Mouse (Mus musculus) midbrain, postnatal 0 days (tissue): ENCODE results near the gene Magi3. TPM values are rescaled to one million over a fixed set of nuclear protein-coding genes. Genes with fewer than 3 reads are reported as not detected.

Source experiments
- ATAC-seq: fragments of 200-750 bp; cut with Nextera tagmentation; 2 replicates; pipeline ENCODE4 v1.8.0; 2017; ENCODE audit warnings: moderate number of reproducible peaks, mild to moderate bottlenecking, moderate TSS enrichment, moderate library complexity; ENCODE audit not compliant: low FRiP score
- DNase-seq: peaks from one replicate; pipeline ENCODE4 v3.0.0-alpha.2; 2015; ENCODE audit warnings: low spot score
- H3K27ac ChIP-seq: fragments of 300-500 bp; sonication (generic); 2 replicates; pipeline ENCODE4 v1.5.1; 2014; ENCODE audit warnings: low read depth, mild to moderate bottlenecking, low read length, mixed read lengths
- H3K27me3 ChIP-seq: fragments of 300-500 bp; sonication (generic); 2 replicates; pipeline ENCODE4 v1.6.1; 2014; ENCODE audit warnings: low read length, control low read depth, mixed read lengths; ENCODE audit not compliant: insufficient read depth
- H3K36me3 ChIP-seq: fragments of 300-500 bp; sonication (generic); 2 replicates; pipeline ENCODE4 v1.6.1; 2014; ENCODE audit warnings: low read length, control low read depth, mixed read lengths; ENCODE audit not compliant: insufficient read depth
- H3K4me1 ChIP-seq: fragments of 300-500 bp; sonication (generic); 2 replicates; pipeline ENCODE4 v1.6.1; 2014; ENCODE audit warnings: mild to moderate bottlenecking, control low read depth, antibody characterized with exemption, low read length, mixed read lengths; ENCODE audit not compliant: insufficient read depth
- H3K4me2 ChIP-seq: fragments of 300-500 bp; sonication (generic); 2 replicates; pipeline ENCODE4 v1.6.1; 2014; ENCODE audit warnings: low read depth, mild to moderate bottlenecking, low read length, mixed read lengths; ENCODE audit not compliant: poor library complexity, severe bottlenecking
- H3K4me3 ChIP-seq: fragments of 300-500 bp; sonication (generic); 2 replicates; pipeline ENCODE4 v1.5.1; 2014; ENCODE audit warnings: low read depth, mild to moderate bottlenecking, low read length, moderate library complexity
- H3K9ac ChIP-seq: fragments of 300-500 bp; sonication (generic); replicated peaks from 2 replicates; pipeline ENCODE4 v1.6.1; 2014; ENCODE audit warnings: mild to moderate bottlenecking, low read length, moderate library complexity, mixed read lengths; ENCODE audit not compliant: poor library complexity, severe bottlenecking
- H3K9me3 ChIP-seq: fragments of 300-500 bp; sonication (generic); 2 replicates; pipeline ENCODE4 v1.6.1; 2016; ENCODE audit warnings: low read length, control low read depth
- CTCF ChIP-seq: IDR thresholded peaks from 2 replicates; pipeline ENCODE4 v1.5.1; 2016; ENCODE audit warnings: antibody characterized with exemption, mild to moderate bottlenecking
- WGBS: fragments of 180-500 bp; shearing (Covaris S2); extraction: QIAGEN DNeasy Blood & Tissue Kit; methylation state at CpG from one replicate; pipeline ENCODE4 v1.1.7; 2014; 5-methylcytosine and 5-hydroxymethylcytosine counted together
- polyA plus RNA-seq: library from polyadenylated mRNA; unstranded; fragments of >200 nt; fragmentation: Nextera tagmentation; extraction: Ambion mirVana; gene quantifications from 2 replicates; pipeline ENCODE4 v1.2.1, GENCODE M21; 2015
- total RNA-seq: library from RNA; depleted of rRNA; stranded (reverse); fragments of >200 nt; gene quantifications from 2 replicates; pipeline ENCODE4 v1.2.3, GENCODE M21; 2014

Magi3 gene
- total and polyA plus RNA-seq, 2 experiments from 2014 or later = 3.1 to 17.0 TPM

DNA sequence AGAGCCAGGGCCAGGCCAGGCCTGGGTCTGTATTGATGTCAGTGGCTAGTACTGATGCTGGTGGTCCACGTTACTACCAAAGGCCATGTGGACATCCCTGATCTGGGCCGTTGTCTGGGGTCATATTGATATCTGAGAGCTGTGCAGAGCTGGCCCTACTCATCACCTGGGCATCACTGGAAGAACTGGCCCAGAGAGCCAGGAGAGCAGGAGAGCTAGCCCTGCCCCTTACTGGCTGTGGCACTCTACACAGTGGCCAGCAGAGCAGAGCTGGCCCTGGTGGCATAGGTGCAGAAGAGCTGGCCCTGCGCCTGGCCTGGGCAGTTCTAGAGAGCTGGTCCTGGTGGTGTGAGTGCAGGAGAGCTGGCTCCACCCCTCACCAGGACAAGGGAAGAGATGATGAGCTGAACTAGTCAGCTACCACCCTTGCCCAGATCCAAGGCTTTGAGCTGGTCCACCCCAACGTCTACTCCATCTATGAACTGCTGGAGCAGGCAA, 81.2 kb downstream of the Magi3 start:
- H3K4me1 ChIP-seq = no peaks in the 10 kb centered on the region
- DNase-seq (no peak), ATAC-seq (no peak)
- 93% methylated on average over 4 of the region's 4 CpGs for WGBS
- H3K4me3 ChIP-seq = no peak overlapping the region
- H3K4me2 ChIP-seq = no peak overlapping the region
- H3K9me3 ChIP-seq = no peaks in the 10 kb centered on the region
- no peaks in the 10 kb centered on the region for H3K27me3 ChIP-seq
- TF ChIP-seq CTCF = no peak
- H3K36me3 ChIP-seq = no peaks in the 10 kb centered on the region
- H3K9ac ChIP-seq = no peak overlapping the region
- no peak overlapping the region for H3K27ac ChIP-seq

DNA sequence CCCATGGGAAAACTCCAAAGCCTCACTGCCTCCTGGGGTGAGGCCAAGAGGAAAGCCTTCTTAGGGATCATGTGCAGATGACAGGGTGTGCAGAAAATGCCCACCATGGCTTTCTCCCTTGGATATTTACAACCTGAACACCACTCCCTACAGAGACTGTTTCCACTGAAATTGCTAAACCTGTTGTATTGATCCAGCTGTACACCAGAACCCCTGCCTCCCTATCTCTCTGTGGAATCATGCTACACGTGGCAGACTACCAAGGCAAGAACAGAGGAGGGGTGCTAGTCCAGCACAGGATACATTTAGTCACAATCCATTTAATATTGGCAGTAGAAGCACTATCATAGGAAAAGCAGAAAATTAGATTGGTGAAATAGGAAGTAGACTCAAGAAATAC, 94.5 kb downstream of the Magi3 start:
- ATAC-seq (no peak), DNase-seq (no peak)
- H3K27me3 ChIP-seq = no peaks in the 10 kb centered on the region
- no peak overlapping the region for H3K4me3 ChIP-seq
- no peak overlapping the region for H3K9ac ChIP-seq
- no peak overlapping the region for H3K27ac ChIP-seq
- H3K4me2 ChIP-seq = no peak overlapping the region
- no peak for TF ChIP-seq CTCF
- H3K9me3 ChIP-seq = no peaks in the 10 kb centered on the region
- H3K4me1 ChIP-seq = no peaks in the 10 kb centered on the region
- 67% methylated on average over 1 of the region's 1 CpGs for WGBS
- H3K36me3 ChIP-seq = no peaks in the 10 kb centered on the region

GRCm38 (mm10) chr3:104123846-104124245, 96.3 kb downstream of the Magi3 start:
- Histone ChIP-seq H3K4me1 (no peaks in the 10 kb centered on the region), H3K27ac (no peak overlapping the region), H3K27me3 (no peaks in the 10 kb centered on the region), H3K36me3 (no peaks in the 10 kb centered on the region), H3K9me3 (no peaks in the 10 kb centered on the region), H3K9ac (no peak overlapping the region), H3K4me2 (no peak overlapping the region), H3K4me3 (no peak overlapping the region)
- ATAC-seq (no peak), DNase-seq (no peak)
- 94% methylated on average over 1 of the region's 1 CpGs for WGBS
- no peak for TF ChIP-seq CTCF

DNA sequence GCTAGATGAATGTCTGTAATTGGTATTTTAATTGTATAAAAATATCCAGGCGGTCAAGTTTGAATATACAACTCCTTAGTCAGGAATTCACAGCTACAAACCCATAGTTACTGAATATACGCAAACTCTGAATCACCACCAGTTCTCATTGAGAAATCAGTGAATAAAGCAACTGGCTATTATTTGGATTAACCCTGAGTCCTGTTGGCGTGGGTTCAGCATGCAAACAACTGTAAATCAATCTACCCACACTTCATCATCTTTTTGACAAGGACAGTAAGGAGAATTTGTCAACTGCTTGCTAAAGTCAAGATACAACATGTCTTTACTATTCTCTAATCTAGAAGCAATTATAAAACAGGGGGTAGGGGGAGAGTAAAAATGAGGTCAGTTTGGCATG, 110.7 kb downstream of the Magi3 start:
- Histone ChIP-seq H3K4me1 (no peaks in the 10 kb centered on the region), H3K9me3 (no peaks in the 10 kb centered on the region), H3K4me2 (no peak overlapping the region), H3K4me3 (no peak overlapping the region), H3K9ac (no peak overlapping the region), H3K36me3 (no peaks in the 10 kb centered on the region), H3K27me3 (no peaks in the 10 kb centered on the region), H3K27ac (no peak overlapping the region)
- ATAC-seq = no peak
- TF ChIP-seq CTCF = no peak
- WGBS = 83% methylated on average over 3 of the region's 3 CpGs
- DNase-seq = no peak

GRCm38 (mm10) chr3:104104942-104105341, 115.2 kb downstream of the Magi3 start:
- Histone ChIP-seq H3K4me3 (no peak overlapping the region), H3K4me1 (no peaks in the 10 kb centered on the region), H3K9ac (no peak overlapping the region), H3K27me3 (no peaks in the 10 kb centered on the region), H3K27ac (no peak overlapping the region), H3K9me3 (no peaks in the 10 kb centered on the region), H3K4me2 (no peak overlapping the region), H3K36me3 (no peaks in the 10 kb centered on the region)
- TF ChIP-seq CTCF = peak; percentile 62
- DNase-seq (peak; percentile 21), ATAC-seq (no peak)
- WGBS = 65% methylated on average over 1 of the region's 1 CpGs

- peak; percentile 47 for TF ChIP-seq CTCF
- H3K27ac ChIP-seq = no peak overlapping the region
- no peaks in the 10 kb centered on the region for H3K9me3 ChIP-seq
- ATAC-seq (no peak), DNase-seq (no peak)
- H3K9ac ChIP-seq = no peak overlapping the region
- 67% methylated on average over 3 of the region's 3 CpGs for WGBS
- no peak overlapping the region for H3K4me2 ChIP-seq
- no peaks in the 10 kb centered on the region for H3K27me3 ChIP-seq
- no peaks in the 10 kb centered on the region for H3K4me1 ChIP-seq
- H3K36me3 ChIP-seq = no peaks in the 10 kb centered on the region
- H3K4me3 ChIP-seq = no peak overlapping the region
These were observed 118.5 kb downstream of the Magi3 start for GRCm38 (mm10) chr3:104101721-104102120.
